Mouse (Mus musculus) limb, embryonic 10.5 days (tissue): ENCODE measurements at regions not wholly inside any gene's neighbourhood (a gene's known extent, or its start where the extent isn't known, plus 50 kb on each side); places are given as distances from the start of the nearest gene placed in this dataset.

Source experiments
- DNase-seq: peaks from one replicate; pipeline ENCODE4 v3.0.0-alpha.2; 2017; ENCODE audit warnings: low spot score
- H3K27ac ChIP-seq: fragments of 300-500 bp; sonication (generic); 2 replicates; pipeline ENCODE4 v1.5.1; 2016; ENCODE audit warnings: mild to moderate bottlenecking
- H3K27me3 ChIP-seq: fragments of 300-500 bp; sonication (generic); 2 replicates; pipeline ENCODE4 v1.6.1; 2016; ENCODE audit warnings: low read depth, mild to moderate bottlenecking; ENCODE audit not compliant: poor library complexity, severe bottlenecking
- H3K36me3 ChIP-seq: fragments of 300-500 bp; sonication (generic); 2 replicates; pipeline ENCODE4 v1.6.1; 2016; ENCODE audit warnings: mild to moderate bottlenecking, moderate library complexity
- H3K4me1 ChIP-seq: fragments of 300-500 bp; sonication (generic); 2 replicates; pipeline ENCODE4 v1.6.1; 2016
- H3K4me3 ChIP-seq: fragments of 300-500 bp; sonication (generic); 2 replicates; pipeline ENCODE4 v1.5.1; 2016; ENCODE audit warnings: mild to moderate bottlenecking, moderate library complexity
- H3K9me3 ChIP-seq: fragments of 300-500 bp; sonication (generic); replicated peaks from 2 replicates; pipeline ENCODE4 v1.6.1; 2016; ENCODE audit warnings: mild to moderate bottlenecking
- WGBS: fragments of 180-500 bp; shearing (Covaris S2); methylation state at CpG from one replicate; pipeline ENCODE4 v1.1.7; 2016; 5-methylcytosine and 5-hydroxymethylcytosine counted together

DNA sequence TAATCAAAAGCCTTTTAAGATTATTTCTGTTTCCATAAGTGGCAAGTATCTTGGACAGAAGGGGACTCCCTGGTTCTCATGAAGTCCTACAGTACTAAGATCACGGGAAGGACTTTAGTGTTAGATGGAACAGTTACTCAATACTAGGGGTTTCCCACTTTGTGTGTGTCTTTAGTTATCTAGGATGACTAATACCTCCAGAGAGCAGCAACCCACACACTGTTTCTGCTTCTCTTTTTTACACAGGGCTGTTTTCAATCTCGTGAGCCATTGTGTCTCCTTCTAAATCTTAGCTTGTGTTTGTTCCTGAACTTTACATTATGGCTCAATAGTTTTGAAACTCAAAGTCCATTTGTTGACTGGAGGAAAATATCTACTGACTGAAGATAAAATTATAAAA, 496.5 kb upstream of the Impg1 start:
- no peak for DNase-seq
- 97% methylated on average over 2 of the region's 2 CpGs for WGBS

DNA sequence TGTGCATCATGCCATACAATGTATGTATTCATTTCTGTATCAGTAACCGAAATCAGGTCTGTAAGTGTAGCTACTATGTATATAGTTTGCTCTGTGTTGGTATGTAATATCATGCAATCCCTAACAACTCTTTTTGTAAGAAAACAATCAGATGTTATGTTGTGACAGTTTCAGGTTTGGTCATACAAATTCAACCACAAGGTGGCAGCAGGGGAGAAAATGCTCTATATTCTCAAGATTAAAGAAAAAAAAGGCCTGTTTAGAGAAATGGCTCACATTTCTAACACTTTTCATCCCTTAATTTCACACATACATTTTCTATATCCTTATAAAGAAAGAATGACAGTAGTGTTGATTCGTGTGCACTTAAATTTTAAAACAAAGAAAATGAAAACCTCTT, 477.7 kb upstream of the Impg1 start:
- no peaks in the 10 kb centered on the region for H3K36me3 ChIP-seq
- no peaks in the 10 kb centered on the region for H3K9me3 ChIP-seq
- no peak overlapping the region for H3K27ac ChIP-seq
- DNase-seq, result no peak
- no peak overlapping the region for H3K4me3 ChIP-seq
- no peaks in the 10 kb centered on the region for H3K4me1 ChIP-seq
- WGBS, result 83% methylated on average over 2 of the region's 2 CpGs
- no peaks in the 10 kb centered on the region for H3K27me3 ChIP-seq

More for the DNA sequence above, 496.5 kb upstream of the Impg1 start:
- H3K4me1 ChIP-seq, result no peaks in the 10 kb centered on the region
- H3K36me3 ChIP-seq, result no peaks in the 10 kb centered on the region
- no peaks in the 10 kb centered on the region for H3K9me3 ChIP-seq
- no peak overlapping the region for H3K4me3 ChIP-seq
- H3K27me3 ChIP-seq, result no peaks in the 10 kb centered on the region
- no peak overlapping the region for H3K27ac ChIP-seq

DNA sequence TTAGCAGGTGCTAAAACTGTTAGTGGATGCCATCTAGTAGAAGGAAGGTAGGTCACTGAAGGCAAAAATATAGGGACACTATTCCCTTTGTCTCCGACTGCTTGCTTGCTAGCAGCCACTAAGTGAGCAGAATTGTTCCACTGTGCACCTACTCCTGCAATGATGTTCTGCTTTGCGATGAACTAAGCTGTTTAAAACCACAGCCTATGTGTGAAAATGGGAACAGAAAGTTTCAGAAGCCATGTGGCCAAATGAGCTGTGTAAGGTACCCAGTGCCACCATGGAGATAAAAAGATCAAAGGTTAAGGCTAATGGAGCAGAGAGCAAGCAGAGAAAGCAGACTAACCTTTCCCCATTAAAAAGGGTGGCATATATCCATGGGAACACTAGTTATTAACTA, 476.1 kb upstream of the Impg1 start:
- Histone ChIP-seq H3K4me3 (no peak overlapping the region), H3K9me3 (no peaks in the 10 kb centered on the region), H3K27me3 (no peaks in the 10 kb centered on the region), H3K36me3 (no peaks in the 10 kb centered on the region), H3K27ac (no peak overlapping the region), H3K4me1 (no peaks in the 10 kb centered on the region)
- DNase-seq, result no peak
- 77% methylated on average over 2 of the region's 2 CpGs for WGBS

DNA sequence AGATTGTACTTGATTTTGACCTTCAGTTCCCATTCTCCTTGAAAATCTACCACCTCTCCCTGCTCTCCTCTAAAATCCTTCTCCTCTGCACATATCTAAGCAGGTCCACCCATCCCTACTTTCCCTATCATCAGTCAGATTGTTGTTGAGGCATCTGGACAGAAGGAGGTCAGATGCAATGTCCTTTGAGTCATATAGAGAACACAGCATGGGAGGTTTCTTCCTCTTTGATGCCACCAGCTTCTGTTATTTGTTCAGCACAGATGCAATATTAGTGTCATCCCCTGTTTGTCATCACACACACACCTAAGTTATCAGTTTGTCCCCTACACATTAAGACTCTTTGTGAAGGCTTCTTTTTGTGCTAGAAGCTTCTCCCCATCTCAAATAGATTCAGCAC, 473.0 kb upstream of the Impg1 start:
- no peak for DNase-seq
- Histone ChIP-seq H3K36me3 (no peaks in the 10 kb centered on the region), H3K4me1 (no peaks in the 10 kb centered on the region), H3K27ac (no peak overlapping the region), H3K4me3 (no peak overlapping the region), H3K27me3 (no peaks in the 10 kb centered on the region), H3K9me3 (no peaks in the 10 kb centered on the region)

GRCm38 (mm10) chr9:80930628-80931027, 465.3 kb upstream of the Impg1 start:
- H3K4me1 ChIP-seq, result no peaks in the 10 kb centered on the region
- H3K4me3 ChIP-seq, result no peak overlapping the region
- 77% methylated on average over 2 of the region's 2 CpGs for WGBS
- H3K27ac ChIP-seq, result no peak overlapping the region
- no peaks in the 10 kb centered on the region for H3K27me3 ChIP-seq
- H3K9me3 ChIP-seq, result no peaks in the 10 kb centered on the region
- DNase-seq, result no peak
- no peaks in the 10 kb centered on the region for H3K36me3 ChIP-seq

- no peak for DNase-seq
- Histone ChIP-seq H3K27me3 (no peaks in the 10 kb centered on the region), H3K36me3 (no peaks in the 10 kb centered on the region), H3K9me3 (no peaks in the 10 kb centered on the region), H3K27ac (no peak overlapping the region), H3K4me3 (no peak overlapping the region), H3K4me1 (no peaks in the 10 kb centered on the region)
- WGBS, result 89% methylated on average over 1 of the region's 1 CpGs
These were observed 455.0 kb upstream of the Impg1 start for GRCm38 (mm10) chr9:80920304-80920703.

- H3K36me3 ChIP-seq, result no peaks in the 10 kb centered on the region
- WGBS, result 84% methylated on average over 2 of the region's 2 CpGs
- no peak overlapping the region for H3K4me3 ChIP-seq
- H3K27ac ChIP-seq, result no peak overlapping the region
- no peaks in the 10 kb centered on the region for H3K4me1 ChIP-seq
- H3K9me3 ChIP-seq, result no peaks in the 10 kb centered on the region
- no peaks in the 10 kb centered on the region for H3K27me3 ChIP-seq
- DNase-seq, result no peak
These were observed 448.6 kb upstream of the Impg1 start for GRCm38 (mm10) chr9:80913867-80914266.

DNA sequence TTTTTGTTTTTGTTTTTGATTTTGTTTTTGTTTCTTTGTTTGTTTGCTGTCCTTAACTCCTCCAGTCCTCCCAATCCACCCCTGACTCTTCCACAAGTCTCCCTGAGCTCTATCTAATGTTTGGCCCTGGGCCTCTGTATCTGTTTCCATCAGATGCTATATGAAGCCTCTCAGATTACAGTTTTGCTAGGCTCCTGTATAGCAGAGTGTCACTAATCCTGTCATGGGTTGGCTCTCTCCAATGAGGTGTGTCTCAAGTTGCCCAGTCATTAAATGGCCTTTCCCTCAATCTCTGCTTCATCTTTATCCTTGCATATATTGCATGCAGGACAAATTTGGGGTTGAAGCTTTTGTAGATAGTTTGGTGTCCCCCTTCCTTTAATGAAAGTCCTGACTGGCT, 446.9 kb upstream of the Impg1 start:
- Histone ChIP-seq H3K9me3 (no peaks in the 10 kb centered on the region), H3K4me3 (no peak overlapping the region), H3K4me1 (no peaks in the 10 kb centered on the region), H3K36me3 (no peaks in the 10 kb centered on the region), H3K27ac (no peak overlapping the region), H3K27me3 (no peaks in the 10 kb centered on the region)
- DNase-seq, result no peak

DNA sequence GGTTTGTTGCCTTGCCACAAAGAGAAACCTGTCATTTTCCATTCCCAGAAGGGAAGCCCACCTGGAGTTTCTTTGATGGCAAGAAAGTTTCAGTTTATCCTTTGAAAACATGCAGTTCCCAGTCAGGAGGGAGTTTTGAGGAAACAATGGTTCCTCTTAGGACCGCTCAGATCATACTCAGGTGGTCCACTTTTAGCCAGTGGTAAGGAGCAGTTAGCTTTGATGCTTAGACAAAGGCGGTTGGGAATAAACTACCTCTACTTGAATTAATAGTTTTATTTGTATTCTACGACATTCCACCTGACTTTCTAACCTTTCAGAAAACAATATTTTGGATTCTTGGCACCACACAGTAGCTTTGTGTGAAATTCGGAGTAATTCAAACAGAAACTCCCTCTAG, 401.5 kb upstream of the Impg1 start:
- Histone ChIP-seq H3K27ac (no peak overlapping the region), H3K27me3 (no peaks in the 10 kb centered on the region), H3K4me1 (no peaks in the 10 kb centered on the region), H3K9me3 (no peaks in the 10 kb centered on the region), H3K4me3 (no peak overlapping the region), H3K36me3 (no peaks in the 10 kb centered on the region)
- DNase-seq, result no peak
- WGBS, result 86% methylated on average over 4 of the region's 4 CpGs

DNA sequence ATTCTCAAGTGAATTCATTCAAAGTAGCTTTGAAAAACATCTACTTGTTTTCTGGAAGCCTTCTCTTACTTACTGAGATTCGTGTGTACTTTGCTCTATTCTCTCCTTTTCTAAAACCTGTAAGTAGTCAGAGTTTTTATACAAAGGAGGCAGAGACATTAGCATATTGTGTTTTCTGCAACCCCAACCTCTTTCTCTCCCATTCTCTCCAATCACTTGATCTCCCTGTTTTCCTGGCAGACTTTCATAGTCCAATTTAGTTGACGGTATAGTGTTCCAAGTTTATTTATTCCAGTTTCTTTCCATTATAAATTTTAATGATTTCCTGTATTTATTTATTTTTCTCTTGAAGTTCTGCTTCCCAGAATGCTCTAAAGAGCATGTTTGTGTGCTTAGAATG, 393.7 kb upstream of the Impg1 start:
- Histone ChIP-seq H3K27ac (no peak overlapping the region), H3K4me1 (no peaks in the 10 kb centered on the region), H3K9me3 (no peaks in the 10 kb centered on the region), H3K36me3 (no peaks in the 10 kb centered on the region), H3K4me3 (no peak overlapping the region), H3K27me3 (no peaks in the 10 kb centered on the region)
- DNase-seq, result no peak
- 72% methylated on average over 2 of the region's 2 CpGs for WGBS

GRCm38 (mm10) chr9:80848190-80848589, 382.9 kb upstream of the Impg1 start:
- 68% methylated on average over 3 of the region's 3 CpGs for WGBS
- H3K27ac ChIP-seq, result no peak overlapping the region
- no peaks in the 10 kb centered on the region for H3K9me3 ChIP-seq
- no peak overlapping the region for H3K4me3 ChIP-seq
- no peaks in the 10 kb centered on the region for H3K4me1 ChIP-seq
- H3K36me3 ChIP-seq, result no peaks in the 10 kb centered on the region
- no peak for DNase-seq
- no peaks in the 10 kb centered on the region for H3K27me3 ChIP-seq

DNA sequence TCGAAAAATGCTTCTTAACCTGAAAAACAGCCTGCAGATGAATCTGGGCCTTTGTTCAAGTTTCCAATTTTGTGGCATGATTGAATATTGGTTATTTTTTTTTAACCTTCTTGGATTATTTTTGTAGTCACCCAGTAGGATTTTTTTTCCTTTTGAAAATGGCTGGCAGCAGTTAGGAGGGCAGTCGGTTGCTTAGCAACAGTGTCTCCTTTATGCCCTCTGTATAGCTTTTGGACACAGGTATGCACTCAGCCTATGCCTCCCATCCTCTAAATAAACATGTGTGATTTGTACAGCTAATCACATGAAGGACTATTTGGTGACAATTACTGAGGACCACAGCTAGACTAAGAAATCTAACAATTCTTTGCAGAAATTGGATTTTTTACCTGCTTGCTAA, 367.5 kb upstream of the Impg1 start:
- Histone ChIP-seq H3K4me1 (no peaks in the 10 kb centered on the region), H3K27me3 (no peaks in the 10 kb centered on the region), H3K9me3 (no peaks in the 10 kb centered on the region), H3K36me3 (no peaks in the 10 kb centered on the region), H3K4me3 (no peak overlapping the region), H3K27ac (no peak overlapping the region)
- WGBS, result 86% methylated on average over 2 of the region's 2 CpGs
- DNase-seq, result no peak

GRCm38 (mm10) chr9:80825346-80825745, 360.1 kb upstream of the Impg1 start:
- no peak for DNase-seq
- Histone ChIP-seq H3K9me3 (no peaks in the 10 kb centered on the region), H3K27me3 (no peaks in the 10 kb centered on the region), H3K27ac (no peak overlapping the region), H3K36me3 (no peaks in the 10 kb centered on the region), H3K4me1 (no peaks in the 10 kb centered on the region), H3K4me3 (no peak overlapping the region)
- 73% methylated on average over 1 of the region's 1 CpGs for WGBS

GRCm38 (mm10) chr9:80820066-80820465, 354.8 kb upstream of the Impg1 start:
- WGBS, result 91% methylated on average over 3 of the region's 3 CpGs
- no peak overlapping the region for H3K4me3 ChIP-seq
- no peak overlapping the region for H3K27ac ChIP-seq
- H3K36me3 ChIP-seq, result no peaks in the 10 kb centered on the region
- H3K27me3 ChIP-seq, result no peaks in the 10 kb centered on the region
- no peak for DNase-seq
- H3K4me1 ChIP-seq, result no peaks in the 10 kb centered on the region
- H3K9me3 ChIP-seq, result no peaks in the 10 kb centered on the region
